Mouse (Mus musculus): Measurements from ENCODE around the gene Clta. TPM values are rescaled to one million over a fixed set of nuclear protein-coding genes. Genes with fewer than 3 reads are reported as not detected.

Gene Clta
- 100 to 1,000 TPM; 182 to 183 TPM for total RNA-seq (2021)
- 141 and 143 TPM in 2 replicates for polyA plus RNA-seq (2012; rRNA removed)
- long read RNA-seq, transcript Clta-206 (5 exons, 1,079 nt), result major isoform, 70 of 85 reads
- long read RNA-seq, transcript Clta-201 (5 exons, 1,031 nt), result minor isoform, 8 of 85 reads
- long read RNA-seq, partial matches to known transcripts, result 4 of 85 reads
- long read RNA-seq, other reads (novel, unspliced or antisense), result 2 of 85 reads

DNA sequence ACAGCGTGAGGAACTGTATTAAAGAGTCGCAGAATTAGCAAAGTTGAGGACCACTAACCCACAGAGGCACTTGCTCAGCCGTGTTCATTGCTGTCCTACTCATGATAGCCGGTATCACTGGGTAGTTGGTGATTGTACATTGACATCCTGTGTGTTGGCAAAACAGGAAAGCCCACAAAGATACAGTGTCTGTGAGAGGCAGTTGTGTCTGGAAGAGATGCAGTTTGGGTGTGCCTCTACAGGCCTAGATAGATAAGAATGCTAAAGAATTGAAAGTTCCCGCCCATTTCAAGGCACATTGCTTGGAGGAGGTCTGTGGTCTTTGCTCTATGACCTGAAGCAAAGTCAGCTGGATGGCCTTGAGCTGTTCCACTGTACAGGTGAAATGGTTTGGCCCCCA lies at the start of gene Clta:
TSS of gene Clta (plus strand) at position 327 of the 400 bp plus-strand sequence.
- no peak for DNase-seq

DNA sequence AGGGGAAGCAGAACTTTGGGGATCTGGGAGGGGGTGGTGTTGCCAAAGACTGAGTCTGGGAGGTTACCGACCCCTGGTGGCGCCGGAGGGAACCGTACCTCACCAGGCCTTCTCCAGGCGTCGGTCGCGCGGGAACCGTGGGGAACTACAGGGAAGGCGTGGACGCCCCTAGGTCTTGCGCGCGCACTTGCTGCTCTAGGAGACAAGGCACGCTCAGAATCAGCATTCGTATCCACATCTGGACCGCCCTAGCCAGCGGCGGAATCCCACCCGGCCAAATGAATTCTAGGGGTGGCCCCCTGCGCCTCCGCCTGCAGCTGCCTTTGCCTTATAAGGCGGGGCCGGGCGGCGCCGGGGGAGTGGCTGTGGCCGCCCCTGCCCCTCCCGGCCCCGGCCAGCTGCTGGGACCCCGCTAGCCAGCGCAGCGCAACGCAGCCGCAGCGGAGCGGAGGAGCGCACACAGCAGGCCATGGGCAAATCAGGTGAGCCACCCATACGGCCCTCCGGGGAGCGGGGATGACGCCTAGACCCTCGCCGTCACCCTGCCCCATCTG lies 46.9 kb upstream of the Clta start, which contains the start of gene Glipr2:
TSS of gene Glipr2 (plus strand) at position 110 of the 554 bp plus-strand sequence.
- peak; percentile 77 for DNase-seq

DNA sequence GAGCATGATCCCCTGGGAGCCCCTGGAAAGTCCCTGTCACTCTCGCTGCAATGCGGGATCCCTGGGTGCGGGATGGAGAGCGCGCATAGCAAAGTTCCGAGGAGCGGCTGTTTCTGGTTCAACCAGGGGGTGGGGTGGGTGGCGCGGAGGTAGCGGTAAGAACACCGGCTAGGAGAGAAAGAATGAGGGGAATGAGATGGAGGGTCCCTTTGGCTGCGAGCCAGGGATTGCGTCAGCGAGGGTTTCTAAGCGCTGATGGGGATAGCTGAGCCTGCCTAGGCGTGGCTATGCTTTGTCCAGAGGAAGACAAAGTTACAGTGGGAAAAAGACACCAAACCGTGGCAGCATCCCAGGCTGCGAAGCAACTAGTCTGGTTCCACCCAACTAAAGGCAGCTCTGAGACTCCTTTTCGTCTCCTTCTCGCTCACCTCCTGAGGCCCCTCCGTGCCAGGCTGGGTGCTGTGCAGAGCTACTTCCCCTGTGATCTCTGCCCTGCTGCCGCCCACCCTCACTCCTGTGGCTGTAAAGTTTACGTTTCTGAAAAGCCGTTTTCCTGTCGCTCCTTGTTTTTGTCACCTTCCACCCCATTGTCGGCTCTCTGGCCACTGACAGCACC lies 46.3 kb upstream of the Clta start:
- DNase-seq, result no peak

DNA sequence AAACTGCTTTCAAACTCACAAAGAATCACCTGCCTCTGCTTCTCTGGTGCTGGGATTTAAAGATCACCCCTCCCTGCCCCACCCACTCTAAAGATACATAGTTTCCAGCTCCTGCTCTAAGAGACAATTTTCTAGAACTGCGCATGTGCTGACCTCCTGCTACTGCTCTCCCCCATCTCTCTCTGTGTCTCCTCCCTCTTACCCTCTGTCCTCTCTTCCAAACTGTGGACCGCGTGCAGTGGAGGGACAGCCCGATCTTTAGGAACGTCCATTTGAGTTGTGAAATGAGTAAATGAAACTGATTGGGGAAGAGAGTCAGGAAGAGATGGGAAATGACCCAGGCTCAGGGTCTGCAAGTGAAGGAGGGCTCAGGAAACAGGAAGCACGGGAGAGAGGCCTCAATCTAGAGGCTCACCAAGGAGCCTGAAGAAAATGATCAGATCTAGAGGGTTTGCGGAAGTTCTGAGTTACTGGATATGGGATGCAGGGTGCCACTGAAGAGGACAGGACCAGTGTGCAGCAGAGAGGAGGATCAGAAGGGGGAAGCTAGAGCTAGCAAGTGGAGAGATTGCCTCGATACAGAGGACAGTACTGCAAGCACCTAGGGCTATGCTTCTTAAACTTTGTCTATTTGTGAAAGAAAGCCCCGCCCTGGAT lies 44.6 kb upstream of the Clta start:
- DNase-seq, result no peak

DNA sequence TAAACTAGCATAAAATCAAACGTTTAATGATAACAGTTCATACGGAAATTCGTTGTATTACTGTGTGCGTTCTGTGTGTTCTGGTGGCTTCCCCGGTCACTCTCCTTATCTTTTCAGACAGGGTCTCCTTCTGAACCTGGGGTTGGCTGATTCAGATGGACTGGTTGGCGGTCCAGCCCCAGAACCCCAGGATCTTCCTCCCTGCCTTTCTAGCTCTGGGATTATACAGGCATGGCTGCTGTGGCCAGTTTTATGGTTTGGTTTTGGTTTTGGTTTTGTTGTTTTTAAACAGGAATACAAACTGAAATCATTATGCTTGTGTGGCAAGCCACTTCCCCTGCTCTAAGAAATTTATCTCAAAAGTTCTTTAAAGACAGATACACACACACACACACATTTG lies 44.0 kb upstream of the Clta start:
- DNase-seq, result no peak

DNA sequence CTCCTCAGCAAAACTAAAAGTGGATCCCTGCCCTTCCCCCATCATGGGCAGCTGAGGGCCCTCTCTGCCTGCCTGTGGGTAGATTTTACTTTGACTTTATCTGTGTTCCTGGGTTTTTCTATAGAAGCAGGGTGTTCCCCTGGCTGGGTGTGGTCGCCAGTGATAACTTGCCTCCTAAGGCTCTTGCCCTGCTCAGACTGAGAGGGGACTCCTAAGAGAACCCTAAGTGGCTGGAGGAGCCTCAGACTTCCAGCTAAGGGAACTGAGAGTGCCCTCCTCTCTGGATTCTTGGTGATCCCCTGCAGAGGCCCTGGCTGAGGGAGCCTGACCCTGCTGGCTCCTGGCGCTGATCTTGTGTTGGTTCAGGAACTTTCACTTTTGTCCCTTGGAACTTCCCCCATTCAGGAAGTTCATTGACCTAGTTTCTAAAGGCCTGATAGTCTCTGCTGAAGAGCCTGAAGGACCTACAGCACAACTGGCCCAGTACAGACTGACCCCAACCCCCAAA lies 39.9 kb upstream of the Clta start:
- peak; percentile 51 for DNase-seq

DNA sequence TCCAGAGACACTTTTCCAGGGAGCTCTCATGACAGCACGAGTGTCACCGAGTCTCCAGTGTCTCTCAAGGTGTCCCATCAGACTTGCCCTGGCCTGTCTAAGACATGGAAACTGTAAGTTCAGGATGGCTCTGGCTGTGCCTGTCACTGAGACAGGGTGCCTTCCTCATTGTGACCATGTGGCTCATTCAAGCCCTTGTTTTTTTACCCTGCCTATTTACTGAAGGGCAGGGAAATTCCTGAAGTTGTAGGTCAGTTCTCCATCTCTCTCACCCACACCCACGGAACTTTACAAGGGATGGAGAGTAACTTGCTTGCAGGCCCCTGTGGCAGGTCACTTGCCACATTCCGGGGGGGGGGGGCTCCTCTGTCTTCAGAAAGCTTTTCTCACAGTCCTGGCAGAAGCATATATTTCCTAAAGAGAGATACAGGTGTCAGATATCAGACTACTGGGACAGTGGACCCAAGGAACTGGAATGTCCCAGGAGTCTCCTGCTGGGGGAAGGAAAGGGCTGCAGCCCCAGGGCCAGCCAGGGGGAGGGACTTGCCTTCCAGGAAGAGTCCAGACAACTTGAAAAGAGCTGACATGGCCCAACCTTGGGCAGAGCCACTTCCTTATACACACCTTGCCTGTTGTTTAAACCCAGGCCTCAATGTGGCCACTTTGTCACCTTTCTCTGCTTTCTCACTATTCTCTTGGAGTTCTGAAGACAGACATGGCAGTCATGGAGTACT lies 39.1 kb upstream of the Clta start:
- DNase-seq, result no peak

DNA sequence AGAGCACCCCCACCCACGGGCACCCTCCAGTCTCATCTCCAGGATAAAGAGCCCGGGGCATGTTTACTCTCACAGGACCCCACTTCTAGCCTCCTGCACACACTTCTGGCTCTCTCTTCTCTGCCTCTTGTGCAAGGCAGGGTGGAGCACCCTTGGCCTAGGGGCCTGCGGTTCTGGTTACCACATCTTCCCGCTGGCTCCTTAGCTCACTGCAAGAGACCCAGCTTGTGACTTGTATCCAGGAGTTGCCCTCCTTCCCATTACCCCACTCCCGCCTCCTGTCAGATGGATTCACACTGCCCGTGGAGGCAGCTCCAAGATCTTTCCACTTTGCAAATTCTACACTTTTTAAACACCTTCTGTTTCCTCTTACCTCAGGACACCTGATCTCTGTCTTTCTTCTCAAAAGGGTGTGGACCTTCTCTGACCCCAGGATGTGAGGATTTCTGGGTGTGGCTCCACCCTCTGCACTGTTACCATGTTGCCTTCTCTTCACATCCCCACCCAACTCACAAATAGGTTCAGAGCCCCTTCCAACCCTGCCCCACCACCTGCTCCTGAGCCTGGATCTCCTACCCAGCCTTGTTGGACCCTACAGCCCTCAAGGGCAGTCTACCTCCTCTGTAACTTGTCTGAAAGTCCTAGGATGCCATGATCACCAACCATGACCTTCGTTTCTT lies 38.3 kb upstream of the Clta start:
- no peak for DNase-seq

DNA sequence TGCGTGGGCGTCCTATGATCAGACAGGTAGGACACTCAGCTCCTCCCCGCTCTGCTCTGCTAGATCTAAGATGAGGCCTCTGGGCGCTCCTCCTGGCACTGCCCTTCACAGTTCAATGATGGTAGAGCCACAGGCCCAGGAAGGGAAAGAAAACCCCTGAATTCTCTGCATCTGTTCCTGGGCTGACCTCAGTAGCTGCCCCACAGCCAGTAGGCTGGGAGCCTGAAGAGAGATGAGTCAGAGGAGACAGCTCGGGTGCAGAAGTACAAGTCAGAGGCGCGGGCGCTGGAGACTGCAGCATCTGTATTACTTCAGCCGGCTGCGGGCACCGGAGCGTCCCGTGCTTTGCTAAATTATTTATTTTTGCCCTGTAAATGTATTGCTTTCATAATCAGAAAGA lies 35.6 kb upstream of the Clta start:
- peak; percentile 88 for DNase-seq

DNA sequence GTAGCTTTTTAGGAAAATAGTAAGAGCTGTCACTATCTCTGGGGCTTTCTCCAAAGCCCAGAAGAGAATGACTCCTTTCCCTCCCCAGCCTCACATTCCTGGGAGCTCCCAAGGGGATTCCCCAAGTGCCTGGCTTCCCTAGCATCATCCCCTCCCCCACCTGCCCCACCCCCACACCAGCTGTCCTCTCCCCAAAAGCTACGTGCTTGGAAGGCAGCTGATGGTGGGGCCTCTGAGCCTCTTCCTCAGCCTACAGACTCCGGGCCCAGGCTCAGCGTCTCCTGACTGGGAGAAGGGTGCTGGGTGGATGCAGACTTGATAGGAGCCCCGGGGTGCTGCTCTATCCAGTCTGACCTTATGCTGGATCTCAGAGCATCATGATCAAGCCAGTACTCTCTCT lies 34.9 kb upstream of the Clta start:
- no peak for DNase-seq

DNA sequence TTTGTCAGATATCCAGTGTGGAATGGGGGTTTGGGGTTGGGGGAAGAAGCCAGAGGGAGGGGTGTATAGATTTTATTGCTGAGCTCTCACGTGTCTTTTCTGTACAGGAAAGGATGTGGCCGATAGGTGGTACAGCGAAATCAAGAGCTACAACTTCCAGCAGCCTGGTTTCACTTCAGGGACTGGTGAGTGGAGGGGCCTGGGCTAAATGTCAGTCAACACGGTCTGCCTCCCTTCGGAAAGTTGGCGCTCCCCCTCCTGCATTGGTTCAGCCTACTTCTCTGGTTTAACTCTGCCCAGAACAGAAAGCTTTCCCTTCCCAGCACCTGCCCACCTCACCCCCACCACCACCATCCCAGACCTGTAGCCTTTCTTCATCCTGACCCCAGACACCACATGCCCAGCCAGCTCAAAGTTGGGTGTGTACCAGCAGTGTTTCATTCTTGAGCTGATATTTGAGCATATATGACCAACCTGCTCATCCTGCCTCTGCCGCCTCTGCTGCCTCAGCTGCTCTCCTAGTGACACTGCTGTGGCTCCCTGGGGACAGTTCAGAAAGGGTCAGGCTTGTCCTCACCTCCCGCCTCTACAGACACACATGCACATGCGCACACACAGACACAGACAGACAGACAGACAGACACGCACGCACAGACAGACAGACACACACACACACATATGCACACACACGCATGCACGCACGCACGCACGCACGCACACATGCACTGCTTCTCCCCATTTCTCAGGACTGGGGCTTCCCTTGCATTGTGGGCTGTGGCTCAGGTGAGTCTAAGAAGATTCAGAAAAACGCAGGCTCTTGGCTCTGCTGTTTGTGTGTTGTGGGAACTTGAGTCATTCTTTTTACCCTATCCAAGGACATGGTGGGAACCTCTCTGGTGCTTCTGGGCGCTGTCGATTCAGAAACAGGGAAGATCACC lies 33.6 kb upstream of the Clta start:
- no peak for DNase-seq

DNA sequence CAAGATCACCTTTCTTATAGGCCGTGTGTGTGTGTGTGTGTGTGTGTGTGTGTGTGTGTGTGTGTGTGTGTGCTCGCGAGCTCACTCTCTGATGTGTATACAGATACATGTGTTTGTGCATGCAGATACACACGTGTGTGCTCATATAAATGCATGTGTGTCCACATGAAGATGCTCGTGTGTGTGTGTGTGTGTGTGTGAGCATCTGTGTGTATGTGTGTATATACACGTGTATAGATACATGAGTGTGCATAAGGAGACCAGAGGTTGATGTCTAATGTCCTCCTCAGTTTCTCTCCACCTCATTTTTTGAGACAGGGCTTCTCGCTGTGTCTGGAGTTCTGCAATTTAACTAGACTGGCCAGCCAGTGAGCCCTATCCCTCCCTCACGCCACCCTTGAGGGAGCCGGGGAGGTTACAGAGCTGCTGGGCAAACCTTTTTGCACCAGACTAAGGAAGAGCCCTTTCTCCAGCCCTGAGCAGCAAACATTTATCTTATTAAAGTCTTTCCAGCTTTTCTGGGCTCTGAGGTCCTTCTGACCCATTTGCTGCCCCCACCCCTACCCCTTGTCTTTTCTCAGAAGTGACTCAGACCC lies 32.6 kb upstream of the Clta start:
- no peak for DNase-seq

DNA sequence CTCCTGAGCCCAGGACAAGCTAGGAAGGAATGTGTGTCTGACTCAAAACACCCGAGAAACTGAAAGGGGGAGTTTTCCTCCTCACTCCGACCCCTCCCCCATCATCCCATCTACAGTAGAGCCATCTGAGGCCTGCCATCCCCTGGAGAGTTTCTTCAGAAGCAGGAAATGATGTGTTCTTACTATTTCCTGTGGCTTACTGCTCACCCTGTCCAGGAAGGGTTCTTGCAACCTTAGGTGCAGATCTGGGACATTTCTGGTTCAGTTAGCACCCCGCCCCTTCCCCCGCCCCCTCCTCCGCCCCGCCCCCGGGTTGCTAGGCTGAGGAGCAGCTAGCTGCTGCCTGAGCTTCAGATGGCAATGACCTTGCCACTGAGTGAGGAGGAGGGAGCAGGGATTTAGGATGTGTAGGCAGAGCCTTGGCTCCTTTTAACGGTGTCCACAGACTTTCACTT lies 32.1 kb upstream of the Clta start:
- DNase-seq, result peak; percentile 63

DNA sequence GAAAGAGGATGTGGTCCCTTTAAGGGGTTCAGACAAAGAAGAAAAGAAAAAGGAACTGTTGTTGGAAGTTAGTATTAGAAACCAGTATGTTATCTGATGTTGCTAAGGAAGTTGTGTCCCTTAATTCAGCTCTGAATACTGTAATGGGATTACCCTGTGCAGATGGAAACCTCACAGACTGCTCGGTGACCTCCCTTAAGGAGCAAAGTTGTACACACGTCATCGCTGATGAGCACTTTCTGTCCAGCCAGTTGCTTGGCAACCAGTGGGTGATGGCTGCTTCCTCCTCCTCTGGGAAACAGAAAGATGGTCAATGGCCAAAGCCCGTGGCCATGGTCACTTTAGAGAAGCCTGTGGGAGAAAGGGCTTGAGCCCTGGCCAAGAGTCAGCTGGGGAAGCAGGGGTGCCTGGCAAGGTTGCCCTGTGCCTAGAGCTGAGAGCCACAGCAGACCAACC lies 30.7 kb upstream of the Clta start:
- DNase-seq, result peak; percentile 69

DNA sequence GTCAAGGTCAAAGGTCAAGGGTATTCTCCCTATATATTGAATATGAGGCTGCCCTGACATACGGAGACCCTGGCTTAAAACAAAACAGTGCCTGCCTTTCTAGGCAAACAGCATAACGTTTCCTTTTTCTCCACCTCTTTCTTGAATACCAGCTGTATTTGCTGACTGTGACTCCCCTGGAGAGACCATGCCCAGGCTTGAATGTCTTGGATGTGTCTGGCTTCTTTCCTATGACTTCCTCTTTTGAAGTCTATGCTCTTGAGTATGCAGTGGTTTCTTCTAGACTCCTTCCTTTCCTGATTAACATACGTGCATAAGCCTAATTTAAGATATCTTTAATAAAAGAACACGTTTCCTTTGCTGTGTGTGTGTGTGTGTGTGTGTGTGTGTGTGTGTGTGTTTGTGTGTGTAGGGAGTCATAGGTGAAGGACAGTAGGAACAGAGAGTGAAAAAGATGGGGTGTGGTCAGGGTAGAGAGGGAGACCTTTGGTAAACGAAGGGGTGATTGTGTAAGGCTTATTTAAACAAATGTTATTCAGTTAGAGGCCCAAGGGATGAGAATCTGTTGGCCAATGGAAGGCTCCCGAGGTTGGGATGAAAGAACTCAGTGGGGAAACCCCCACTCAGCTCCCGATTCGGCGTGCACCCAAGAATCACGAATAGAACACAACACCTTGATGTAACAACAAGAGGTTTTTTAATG lies 29.2 kb upstream of the Clta start:
- DNase-seq, result no peak

DNA sequence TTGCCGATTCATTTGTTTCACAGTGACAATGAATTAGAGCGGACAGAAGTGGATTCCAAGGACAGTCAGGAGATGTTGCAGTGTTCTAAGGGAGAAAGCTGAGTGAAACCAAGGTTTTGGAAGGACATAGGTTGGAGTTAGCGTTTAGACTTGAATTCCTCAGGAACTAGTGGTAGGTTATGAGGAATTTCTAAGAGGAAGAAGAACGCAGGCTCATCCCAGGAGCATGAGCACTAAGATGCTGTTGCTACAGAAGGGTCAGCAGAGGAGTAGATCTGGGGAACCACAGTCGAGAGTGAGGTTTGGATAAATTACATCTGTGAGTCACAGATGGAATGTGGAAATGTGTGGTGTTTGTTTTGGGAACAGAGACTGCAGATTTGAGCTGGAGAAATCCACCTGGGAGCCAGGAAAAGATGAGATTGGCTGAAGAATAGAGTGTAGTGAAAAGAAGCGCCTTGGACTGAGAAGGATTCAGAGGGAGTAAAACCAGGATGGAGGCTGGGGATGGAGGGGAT lies 28.0 kb upstream of the Clta start:
- no peak for DNase-seq

DNA sequence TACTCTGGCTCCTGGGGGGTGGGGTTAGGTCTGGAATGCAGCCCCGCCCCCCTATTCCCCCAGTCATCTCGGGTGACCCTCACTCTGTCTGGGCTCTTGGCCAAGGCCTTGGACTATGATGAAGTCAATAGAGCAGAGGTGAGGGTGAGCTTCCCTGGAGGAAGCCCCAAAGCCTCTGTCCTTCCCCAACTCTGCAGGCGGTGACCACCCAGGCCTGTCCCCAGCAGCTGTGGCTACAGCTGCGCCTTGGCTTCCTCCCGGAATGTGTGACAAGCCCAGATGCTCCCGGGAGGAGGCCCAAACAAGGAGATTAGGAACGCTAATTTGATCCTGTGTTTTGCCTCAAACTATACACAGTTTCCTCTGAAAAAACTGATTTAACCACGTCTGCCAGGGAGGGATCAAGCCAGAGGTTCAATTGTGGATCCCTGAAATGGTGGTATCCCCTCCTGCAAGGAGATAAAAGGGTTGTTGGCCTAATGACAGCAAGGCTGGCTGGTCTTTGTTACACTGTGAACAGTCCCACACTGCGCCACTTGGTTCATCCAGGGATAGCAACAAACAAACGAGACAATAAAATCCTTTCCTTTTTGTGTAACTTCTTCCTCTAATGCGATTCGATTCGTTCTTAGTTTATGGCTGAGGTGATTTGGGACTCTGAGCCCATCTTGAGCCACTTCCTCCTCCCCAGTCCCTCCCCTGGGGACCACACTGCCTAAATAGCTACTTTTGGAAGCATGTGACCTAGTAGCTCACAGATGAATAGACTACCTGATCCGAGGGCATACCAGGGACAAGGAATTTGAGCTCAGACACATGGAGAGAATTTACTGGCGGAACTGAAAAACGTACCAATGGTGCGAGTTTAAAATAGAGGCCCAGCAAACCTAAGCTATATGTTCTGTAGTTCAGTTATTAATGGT lies 25.5 kb upstream of the Clta start:
- DNase-seq, result peak; percentile 85

DNA sequence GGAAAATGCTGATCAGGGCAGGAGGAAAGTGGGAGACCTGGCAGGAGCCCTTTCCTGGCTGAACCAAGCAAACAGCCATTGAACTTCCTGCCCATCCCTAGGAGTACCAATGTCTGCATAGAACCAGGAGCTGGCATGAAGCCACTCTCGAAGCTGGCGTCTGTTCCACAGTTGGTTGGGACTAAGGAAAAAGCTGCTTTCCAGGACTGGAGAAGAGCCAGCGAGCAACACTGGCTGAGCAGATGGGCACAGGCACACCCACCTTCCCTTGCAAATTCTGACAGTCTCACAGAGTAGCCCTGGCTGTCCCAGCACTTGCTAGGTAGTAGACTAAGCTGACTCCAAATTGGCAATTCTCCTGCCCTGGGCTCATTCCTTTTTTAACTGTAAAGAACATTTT lies 24.5 kb upstream of the Clta start:
- peak; percentile 66 for DNase-seq

Data from adrenal gland, adult 2 months (tissue).